Mouse (Mus musculus): ENCODE measurements at regions not wholly inside any gene's neighbourhood (a gene's known extent, or its start where the extent isn't known, plus 50 kb on each side); places are given as distances from the start of the nearest gene placed in this dataset.

DNA sequence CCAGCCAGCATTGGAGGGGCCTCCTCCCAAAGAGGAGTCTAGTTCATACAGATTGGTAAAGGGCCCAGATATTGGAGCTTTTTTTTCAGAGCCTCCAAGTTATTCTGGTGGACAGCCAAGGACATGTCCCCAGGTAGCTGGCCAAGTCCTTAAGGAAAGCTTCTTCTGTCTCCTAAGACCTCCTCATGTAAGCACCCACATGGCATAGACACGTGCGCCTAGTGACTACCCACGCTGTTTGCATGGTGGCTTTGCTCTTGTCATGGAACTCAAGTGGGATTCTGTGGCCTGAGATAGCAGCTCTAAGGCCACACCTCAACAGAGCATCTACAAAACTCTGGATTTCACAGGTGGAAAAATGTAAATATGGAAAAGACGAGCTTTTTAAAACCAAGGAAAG is 332.0 kb downstream of the Foxo1 start:
- TF ChIP-seq GATA1 (IDR thresholded peaks at IDR 0.05; ENCODE audit: borderline replicate concordance, low read length) (no peak), FLI1 (IDR thresholded peaks at IDR 0.05; ENCODE audit: low read length) (no peak)

Data from megakaryocyte, embryonic 14.5 days (primary cell).